Mouse (Mus musculus) cerebellum, adult 11 months (tissue): ENCODE data around the gene Olfr479.
"Not testable (repeated sequence)": the region's sequence is repeated elsewhere in the genome, so short reads cannot be mapped to it uniquely, and the experiment has no call there.

ENCODE experiments used
- DNase-seq: peaks from one replicate; pipeline ENCODE4 v3.0.0; 2022

The Olfr479 gene

DNA sequence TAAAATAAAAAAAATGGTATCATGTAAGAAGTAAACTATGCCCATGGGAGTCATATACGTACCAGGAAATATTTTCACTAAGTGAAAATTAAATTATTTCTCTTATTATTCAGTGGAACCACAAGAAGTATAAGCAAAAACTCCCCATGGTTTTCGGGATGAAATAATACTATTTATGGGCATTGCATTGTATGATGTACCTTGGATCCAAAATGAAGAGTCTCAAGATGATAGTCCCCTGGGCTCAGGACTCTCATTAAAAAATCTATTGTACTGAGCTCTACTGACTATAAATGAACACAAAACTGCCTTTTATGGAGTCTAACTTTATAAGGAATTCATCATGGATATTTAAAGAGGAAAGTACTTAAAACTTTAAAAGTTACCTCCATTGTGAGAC lies at the start of gene Olfr479:
Gene Olfr479 (plus strand): TSS at position 301 of the 400 bp plus-strand sequence.
- DNase-seq, result no peak

DNA sequence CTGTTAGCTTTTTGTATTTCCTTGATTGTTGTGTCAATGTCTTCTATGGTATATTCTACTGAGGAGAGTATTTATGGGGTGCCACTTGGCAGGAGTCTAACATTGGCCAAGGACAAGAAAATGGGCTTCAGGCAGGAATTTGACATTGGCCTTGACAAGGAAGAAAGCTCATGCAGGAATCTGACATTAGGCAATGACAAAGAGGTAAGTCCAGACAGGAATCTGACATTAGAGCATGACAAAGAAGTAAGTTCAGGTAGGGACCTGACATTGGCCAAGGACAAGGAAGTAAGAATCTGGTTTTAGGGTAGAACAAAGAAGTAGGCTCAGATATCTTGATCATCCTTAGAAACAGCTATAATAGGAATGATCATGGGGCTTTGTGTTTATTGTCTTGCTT lies 36.2 kb upstream of the Olfr479 start:
- DNase-seq, result not testable (repeated sequence)

DNA sequence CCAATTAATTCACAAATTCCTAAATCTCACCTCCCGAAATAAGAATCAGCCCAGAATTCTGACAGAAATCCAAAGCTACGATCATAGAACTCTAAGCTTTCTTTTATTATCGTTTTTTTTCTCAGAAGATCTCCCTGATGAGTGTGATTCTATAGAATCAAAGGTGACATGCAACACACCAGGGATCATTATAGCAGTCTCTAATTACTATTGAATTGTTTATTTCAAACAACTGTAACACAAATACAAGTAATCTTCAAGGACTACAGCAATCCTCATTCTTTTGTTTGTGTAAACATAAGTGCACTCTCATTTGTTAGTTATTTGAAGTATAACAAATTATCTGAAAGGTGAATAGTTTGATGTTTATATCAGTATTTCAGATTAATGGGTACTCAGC lies 16.6 kb upstream of the Olfr479 start, which contains the start of gene Olfr478:
Gene Olfr478 (minus strand): TSS at position 101 of the 400 bp plus-strand sequence.
- DNase-seq, result no peak

DNA sequence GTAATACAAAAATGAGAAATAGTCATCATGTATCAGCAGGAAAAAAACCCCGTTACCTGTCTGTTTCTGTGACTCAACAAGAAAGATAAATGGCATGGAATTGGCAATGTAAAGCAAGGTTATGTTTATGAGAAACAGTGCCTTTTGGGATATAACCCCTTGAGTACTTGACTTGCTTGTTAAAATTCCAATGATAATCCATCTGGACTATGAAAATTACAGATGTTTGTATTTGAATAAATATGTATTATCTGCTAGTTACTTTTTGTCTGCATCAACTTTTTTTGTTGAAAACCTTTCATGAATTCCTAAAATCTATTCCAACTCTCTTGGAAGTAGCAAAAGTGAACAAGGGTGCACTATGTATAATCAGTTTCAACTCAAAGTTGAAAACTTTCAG lies 16.8 kb downstream of the Olfr479 start, which contains the start of gene Olfr480:
Gene Olfr480 (minus strand): TSS at position 101 of the 400 bp plus-strand sequence.
- no peak for DNase-seq

DNA sequence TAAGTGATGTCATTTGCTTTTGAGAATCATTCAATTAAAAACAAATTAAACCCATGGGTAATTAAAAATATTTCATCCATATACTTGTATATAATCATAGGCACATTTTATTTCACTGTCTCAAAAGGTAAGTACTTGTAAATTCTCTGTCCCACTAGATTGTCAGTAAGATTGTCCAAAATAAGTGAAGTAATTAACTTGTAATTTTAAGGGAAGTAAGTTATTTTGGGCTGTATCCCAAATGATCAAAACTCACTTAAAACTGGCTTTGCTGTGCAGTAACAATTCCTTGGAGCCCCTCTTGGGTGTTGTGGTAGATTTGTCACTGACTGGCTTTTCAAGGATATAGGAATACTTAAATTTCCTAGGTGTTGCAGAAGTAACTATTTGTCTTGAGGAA lies 29.1 kb downstream of the Olfr479 start, which contains the start of gene Olfr481:
Gene Olfr481 (plus strand): TSS at position 301 of the 400 bp plus-strand sequence.
- no peak for DNase-seq

DNA sequence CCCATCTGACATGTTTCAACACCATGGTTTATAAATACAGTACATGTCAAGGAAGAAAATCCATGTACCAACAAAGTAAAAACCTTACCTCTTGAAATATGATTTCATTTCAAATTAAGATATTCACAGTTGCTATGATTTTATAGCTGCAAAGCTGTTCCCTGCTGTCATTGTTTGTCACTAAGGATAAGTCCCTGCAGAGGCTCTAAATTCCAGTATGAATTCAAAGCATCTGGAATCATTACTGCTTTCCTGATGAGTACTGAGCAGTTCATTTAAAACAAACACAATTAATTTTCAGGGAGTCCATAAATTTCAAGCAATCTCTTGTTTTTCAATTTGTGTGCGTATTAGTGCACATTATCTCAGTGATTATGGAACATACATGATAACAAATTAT lies 47.0 kb downstream of the Olfr479 start, which contains the start of gene Olfr482:
Gene Olfr482 (minus strand): TSS at position 101 of the 400 bp plus-strand sequence.
- no peak for DNase-seq

DNA sequence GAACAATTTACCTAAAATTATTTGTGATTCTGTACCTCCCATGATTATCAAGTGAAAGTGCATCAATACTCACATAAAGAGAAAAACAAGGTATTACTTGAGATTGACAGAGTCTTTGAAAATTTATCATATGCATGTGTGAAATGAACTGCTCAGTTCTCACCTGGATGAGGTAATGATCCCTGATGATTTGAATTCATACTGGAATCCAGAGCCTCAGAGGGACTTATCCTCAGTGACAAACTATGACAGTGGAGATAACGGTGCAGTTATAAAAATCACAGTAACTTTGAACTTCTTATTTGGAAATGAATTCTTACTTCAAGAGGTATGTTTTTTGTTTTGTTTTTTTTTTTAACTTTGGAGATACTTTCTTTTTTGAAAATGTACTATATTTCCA lies 50.1 kb downstream of the Olfr479 start, which contains the start of gene Olfr483:
Gene Olfr483 (plus strand): TSS at position 301 of the 400 bp plus-strand sequence.
- no peak for DNase-seq
